Mouse (Mus musculus): Measurements from ENCODE around the gene Thap7.
"Not testable (repeated sequence)": the region's sequence is repeated elsewhere in the genome, so short reads cannot be mapped to it uniquely, and the experiment has no call there.

Thap7 gene

DNA sequence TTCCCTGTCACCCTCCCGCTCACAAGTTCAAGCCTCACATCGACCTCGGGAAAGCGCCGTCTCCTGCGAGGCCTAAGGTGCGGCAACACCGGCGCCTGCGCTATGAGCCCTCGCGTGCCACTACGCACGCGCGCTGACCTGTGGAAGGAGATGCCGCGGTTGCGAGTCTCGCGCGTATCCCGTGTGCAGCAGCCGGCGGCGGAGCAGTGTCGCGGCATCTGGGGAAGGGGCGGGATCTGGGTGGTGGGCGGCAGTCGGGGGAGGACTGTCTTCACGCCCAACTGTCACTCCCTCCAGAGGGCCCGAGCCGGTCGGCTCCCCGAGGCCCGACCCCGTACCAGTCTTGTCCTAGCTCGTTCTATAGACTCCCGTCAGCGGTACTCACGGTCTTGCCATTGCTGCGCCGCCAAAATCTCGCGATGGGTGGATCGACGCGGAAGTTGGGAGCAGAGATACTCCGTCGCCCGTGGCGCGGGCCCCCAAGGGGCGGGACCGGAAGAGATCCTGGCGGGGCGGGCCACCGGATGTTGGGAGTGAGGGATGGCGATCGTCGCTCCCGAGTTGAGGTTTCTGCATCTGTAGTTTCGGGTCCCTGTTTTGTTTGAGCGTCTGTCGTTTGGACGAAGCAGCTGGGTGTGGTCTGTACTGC lies at the start of gene Thap7:
Gene Thap7 (minus strand): TSS at position 497 of the 649 bp plus-strand sequence.
- DNase-seq: peak; percentile 94

DNA sequence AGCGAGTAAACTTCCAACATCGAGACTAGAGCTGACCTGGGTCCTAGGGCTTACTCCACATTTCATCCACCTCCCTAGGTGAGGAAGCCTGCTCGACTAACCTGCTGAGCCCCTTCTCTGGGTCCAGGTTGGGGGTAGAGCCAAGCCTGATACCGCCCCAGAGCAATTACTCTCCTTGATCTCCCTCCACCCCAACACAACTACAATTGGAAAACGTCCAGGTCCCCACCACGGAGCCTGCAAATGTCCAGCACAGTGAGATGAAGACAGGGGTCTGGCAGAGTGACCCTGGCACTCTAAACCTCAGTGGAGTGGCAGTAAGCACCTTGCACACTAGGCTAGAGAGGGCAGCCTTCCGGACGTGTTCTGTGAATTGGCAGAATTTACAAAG lies 45.9 kb upstream of the Thap7 start:
- peak; percentile 28 for DNase-seq

DNA sequence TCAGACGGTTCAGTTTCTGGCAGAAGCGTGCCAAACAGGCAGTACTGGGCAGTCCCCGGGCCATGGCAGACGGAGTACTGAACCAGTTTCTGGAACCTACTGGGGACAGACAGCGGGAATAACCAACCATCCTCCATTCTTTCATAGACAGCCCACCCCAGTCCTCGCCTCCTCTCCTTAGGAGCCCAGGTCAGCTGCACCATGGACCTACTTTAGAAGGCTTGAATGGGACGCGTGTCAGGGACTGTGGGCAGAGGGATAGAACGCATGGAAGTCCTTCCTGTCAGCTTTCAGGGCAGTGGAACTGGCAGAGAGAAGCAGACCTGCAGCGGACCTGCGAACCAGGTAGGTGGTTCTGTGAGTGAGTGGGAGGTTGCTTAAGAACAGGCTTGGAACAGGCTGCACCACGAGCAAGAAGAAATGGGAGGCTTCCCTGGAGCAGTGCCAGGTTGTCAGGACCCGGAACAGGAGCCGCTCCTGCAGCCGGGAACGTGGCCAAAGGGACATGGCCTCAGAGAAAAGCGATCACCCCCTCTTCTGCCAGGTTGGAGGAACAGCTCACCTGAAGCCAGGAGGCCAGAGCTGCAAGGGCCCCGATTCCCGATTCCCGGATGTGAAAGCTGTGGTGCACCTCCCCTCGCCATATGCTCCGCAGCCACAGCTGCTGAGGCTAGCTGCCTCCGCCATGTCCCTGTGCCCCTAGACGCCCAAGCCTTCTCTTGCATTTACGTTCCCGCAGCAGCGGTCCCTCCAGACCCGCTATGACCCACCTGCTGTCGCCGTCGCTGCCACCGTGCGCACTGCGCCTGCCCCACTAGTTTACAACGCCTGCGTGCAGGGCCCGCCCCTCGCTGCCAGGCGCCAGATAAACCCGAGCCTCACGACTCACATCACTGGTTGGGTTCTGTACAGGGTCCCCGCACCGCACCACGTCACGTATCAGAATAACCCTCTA lies 45.2 kb upstream of the Thap7 start:
- DNase-seq: peak; percentile 76

DNA sequence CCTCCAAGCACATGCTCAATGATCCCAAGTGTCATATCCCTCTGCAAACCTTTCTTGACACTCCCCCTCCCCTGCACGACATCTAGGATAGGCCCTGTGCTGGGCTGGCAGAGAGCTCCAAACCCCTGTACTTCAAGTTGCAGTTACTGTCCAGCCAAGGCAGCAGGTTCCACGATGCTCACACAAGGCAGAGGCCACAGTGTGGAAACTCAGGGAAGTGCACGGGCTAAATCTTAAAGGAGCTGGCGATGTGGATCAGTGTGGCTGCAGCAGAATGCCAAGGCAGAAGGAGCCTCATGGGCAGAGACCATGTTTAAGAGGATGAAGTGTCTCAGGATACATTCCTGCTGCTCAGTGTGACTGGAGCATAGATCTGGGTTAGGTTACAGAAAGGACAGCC lies 35.2 kb upstream of the Thap7 start:
- DNase-seq: no peak

DNA sequence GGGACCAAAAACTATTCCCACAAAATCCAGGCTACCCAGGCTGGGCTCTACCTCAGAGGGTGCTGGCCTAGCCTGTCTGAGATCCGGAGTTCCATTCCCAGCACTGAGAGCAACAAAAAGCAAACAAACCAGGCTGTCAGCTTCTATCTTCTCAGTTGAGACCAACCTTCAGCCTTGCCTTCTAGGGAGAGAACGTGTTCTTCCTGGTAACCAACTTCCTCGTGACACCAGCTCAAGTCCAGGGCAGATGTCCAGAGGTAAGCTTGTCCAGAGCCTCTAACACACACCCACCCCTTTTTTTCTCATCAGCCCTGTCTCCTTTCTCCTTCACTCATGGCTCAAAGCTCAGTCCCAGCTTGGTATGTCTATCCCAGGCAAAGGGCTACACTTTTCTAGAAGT lies 33.8 kb upstream of the Thap7 start:
- DNase-seq: no peak

DNA sequence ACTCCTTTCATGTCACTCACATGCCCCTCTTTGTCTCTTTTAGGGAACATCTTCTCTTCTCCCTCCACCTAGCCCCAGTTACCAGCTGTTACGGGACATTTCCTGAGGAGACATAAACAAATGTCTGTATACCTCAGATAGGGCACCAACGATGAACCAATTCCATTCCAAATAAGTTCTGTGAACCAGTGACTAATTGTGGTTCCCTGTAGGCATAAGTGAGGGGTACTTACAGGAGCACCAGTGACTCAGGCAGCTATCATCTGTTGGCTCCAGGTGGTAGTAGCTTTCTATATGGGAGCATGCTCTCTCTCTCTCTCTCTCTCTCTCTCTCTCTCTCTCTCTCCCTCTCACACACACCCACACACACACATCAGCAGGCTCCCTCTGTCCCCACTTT lies 33.3 kb upstream of the Thap7 start:
- DNase-seq: no peak

DNA sequence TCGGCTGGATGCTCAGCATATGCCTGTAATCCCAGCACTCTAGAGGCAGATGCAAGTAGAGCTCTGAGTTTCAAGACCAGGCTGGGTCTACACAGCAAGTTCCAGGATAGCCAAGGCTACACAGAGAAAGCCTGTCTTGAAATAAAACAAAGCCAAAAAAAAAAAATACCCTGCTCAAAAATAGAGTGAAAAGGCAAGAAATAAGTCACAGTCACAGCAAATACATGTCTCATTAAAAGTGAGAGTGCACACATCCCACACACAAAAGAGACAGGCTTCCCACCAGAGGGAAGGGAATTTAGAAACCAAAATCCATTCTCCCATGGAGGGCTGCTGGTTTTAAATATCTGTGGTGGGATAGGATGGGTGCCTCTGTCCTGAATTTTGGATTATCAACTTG lies 32.6 kb upstream of the Thap7 start:
- no peak for DNase-seq

DNA sequence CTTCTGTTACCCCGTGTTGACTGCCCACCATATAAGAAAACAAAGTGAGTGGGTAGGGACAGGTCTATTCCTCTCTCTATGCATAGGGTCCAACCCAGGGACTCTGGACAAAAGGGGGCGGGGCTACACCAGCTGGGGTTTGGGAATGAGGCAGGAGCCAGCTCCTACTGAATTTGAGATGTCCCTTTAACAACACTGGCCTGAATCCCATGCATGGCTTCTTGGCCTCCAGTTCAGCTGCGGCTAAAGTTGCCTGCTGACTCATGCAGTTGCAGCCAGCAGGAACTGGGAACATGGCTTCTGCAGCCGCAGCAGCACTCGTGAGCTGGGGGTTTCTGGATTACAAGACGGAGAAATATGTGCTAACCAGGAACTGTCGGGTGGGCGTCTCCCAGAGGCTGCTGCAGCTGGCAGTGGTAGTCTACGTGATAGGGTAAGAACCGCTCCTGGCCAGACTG lies 30.8 kb upstream of the Thap7 start, which contains the start of gene P2rx6:
Gene P2rx6 (plus strand): TSS at position 135 of the 458 bp plus-strand sequence.
- no peak for DNase-seq

DNA sequence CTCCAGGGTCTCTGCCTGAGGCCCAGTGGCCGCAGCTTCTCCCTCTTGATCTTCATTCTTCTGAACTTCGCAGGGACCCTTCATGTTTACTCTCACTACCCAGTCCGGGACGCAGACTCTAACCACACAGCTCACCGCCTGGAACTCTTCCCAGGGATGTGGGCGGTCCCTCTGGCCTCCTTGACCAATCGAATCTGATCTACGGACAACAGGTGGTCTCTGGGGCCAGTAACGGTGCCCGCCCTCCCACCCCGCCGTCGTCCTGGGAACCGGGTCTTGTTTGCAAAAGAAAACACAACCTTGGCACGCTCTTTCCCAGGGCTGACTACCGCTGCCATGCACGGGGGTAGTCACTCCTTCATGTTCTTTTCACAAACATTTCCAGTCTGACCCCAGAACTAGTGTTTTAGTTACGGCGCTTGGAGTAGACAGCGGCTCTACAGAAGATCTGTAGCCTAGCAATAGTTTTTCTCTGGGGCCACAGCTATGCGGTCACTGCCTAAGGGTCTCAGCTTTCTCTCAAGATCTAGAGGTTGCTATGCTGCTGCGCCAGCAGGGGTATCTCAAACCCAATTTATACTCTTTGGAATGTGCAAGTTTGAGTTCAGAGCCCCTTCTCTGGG lies 30.3 kb upstream of the Thap7 start, which contains the start of gene Lrrc74b:
Gene Lrrc74b (minus strand): TSS at position 120 of the 623 bp plus-strand sequence.
- DNase-seq: no peak

DNA sequence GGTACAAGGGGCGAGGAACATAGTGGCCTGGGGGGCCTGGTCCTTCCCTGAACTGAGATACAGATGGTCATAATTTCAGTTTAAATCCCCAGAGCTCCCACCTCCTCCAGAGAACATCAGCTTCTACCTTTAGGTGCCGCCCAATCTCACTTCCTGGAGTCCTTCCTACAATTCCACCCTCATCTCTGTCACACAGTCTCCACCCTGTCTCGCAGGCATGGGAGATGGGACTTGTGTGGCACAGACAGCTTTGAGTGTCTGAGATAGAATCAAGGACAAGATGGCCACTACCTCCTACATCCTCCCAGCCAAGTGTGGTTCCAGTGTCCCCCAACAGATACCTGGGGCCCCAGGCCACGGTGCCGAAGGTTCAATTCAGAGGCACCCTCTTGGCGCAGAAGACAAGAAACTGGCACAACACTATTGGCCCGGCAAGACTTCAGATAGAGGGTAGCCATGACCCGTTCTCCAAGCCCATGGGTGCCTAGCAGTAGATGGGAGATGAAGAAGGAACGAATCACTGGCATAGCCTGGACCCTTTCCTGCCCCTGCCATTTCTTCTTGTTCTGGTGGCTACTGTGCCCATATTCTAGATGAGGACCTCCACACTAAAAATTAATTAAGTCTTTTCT lies 28.6 kb upstream of the Thap7 start:
- DNase-seq: no peak

DNA sequence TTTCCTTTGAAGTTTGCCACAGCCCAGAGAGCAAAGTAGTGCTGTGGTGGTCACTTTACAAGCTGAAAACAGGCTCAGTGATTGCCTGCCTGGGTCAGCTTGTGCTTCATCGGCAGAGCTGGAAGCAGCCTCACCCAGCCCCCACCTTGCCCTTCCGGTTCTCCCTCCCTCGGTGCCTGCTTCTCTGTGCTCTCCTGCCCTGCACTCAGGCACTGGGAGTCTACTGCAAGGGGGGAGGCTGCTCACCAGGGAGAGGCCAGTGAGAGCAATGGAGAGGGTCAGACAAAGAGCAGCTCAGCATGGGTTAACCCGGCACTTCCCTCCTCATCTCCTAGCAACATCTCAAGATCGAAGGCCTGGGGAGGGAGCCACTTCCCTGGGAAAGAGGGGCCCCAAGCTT lies 27.9 kb upstream of the Thap7 start:
- DNase-seq: no peak

DNA sequence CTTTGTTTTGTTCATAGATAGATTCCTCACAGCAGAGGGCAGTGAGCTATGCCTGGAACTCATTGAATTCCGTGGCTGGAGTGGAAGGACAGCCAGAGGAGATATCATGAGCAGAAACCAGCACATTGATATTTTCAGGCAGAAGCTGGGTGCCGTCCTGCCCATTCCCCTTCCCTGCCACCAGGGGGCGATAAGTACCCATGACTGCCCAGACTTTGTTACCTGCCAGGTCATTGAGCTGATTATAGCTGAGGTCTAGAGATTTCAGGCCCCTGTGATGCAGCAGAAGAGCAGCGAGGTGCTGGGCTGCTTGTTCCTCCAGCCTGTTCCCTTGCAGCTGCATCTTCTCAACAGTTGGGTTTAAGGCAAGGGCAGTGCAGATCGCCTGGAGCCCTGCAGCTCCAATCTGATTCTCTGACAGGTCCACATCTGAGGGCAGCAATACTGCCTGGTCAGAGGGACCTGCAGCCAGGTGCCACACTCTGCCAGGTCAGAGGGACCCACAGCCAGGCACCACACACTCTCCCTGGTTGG lies 27.1 kb upstream of the Thap7 start:
- peak; percentile 72 for DNase-seq

DNA sequence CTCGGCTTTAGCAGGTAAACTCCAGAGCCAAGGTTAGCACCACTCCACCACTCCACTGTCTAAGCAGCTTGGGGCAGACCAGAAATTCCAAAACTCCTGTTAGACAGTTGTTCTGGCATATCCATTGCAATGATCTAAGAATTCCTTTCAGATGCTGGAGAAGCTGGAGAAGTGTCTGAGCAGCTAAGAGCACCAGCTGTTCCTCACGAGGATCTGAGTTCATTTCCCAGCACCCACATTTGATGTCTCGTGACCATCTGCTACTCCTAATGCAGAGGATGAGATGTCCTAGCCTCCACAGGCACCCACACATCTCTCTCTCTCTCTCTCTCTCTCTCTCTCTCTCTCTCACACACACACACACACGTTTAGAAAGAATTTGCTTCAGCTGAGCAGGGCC lies 26.0 kb upstream of the Thap7 start:
- DNase-seq: no peak

DNA sequence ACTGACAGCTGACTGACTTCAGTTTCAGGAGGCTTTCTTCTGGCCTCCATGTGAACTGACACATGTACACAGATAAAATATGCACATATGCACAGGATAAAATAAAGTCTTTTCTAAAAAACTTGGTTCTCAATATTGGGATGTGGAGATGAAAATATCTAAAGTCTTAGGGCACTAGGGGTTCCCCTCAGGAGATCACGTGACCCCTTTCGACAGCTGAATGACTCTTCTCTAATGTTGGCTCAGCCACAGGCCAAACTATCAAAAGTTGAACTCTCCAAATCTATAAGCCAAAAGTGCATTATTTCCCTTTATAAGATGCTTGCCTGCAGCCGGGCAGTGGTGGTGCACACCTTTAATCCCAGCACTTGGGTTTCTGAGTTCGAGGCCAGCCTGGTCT lies 25.2 kb upstream of the Thap7 start:
- DNase-seq: no peak

DNA sequence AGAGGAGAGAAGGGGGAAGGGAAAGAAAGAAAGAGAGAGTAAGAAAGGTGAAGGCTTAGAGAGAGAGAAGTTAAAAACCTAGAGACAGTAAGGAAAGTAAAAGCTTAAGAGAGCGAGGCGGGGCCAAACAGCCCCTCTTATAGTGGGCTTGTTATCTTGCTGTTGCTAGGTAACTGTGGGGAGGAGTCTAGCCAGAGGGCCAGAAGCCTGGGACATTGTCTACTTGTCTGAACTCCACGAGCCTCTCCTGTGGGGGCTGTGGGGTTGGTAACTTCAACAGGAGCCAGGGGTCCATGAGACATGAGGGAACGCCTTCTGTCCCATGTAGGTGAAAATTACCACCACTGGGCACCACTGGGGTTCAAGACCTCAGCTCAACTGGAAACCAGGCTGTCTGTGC lies 23.8 kb upstream of the Thap7 start:
- DNase-seq: not testable (repeated sequence)

DNA sequence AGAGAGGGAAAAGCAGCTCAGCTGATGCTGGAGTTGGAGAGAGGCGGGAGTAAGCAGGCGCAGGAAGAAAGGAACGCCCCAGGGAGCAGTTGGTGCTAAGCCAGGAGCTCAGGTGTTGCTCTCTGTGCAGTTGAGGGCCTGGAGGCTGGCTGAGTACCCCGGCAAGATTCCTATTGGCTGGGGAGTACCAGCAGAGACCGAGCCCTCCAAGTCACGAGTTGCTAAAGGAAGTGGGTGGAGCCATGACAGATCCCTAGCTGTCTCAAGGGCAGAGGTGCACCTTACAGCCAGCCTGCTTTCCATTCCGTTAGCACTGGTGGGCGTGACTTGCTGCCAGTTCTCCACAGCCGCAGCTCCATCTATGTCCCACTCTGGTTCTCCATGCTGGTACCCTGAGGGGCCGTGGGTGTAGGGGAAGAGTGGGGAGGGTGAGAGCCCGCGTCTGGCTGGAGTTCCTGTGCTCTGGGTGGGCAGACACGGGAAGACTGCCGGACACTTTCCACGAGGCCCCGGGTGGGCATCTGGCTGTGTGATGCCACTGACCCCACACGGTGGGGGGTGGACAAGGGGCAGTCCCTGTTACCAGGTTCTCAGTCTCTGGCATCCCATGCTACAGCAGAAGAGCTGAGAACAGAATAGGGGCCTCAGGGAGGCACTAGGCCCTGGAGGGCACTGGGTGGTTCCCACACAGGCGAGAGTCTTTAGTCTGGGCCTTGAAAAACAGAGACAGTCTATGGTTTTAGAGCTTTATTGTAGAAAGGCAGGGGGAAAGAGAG lies 23.2 kb upstream of the Thap7 start:
- DNase-seq: no peak

DNA sequence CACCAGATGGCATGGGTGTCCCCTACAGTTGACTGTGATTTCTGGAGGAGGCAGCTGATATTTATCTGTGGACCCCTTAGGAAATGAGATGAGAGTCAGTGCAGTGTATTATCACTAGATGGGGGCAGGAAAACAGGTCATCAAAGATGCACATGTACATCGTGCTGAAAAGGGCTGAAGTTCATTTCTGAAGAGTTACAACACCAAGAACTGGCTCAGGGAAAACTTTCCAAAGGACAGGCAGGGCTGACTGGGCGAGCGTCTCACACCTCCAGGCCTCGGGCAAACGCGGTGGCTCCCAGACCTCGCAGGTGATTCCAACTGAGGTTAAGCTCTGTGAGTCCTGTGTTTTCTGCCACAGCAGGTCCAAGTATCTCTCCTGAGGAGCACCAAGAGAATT lies 21.9 kb upstream of the Thap7 start:
- DNase-seq: no peak

DNA sequence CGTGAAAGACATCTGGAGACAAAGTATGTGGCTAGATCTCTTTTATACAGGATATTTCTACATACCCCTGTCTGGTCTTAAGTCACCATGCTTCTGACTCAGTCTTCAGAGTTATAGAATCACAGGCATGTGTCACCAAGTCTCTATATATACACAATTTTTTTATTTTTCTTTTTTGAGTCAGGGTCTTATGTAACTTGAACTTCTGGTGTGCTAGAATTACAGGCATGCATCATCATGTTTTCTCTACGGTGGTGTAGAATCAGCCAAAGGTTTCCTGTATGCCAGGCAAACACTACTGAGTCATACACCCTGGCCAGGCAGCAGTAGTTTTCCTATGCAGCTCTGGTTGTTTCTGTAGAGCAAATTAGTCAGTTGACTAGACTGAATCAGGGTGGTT lies 11.7 kb upstream of the Thap7 start:
- no peak for DNase-seq

DNA sequence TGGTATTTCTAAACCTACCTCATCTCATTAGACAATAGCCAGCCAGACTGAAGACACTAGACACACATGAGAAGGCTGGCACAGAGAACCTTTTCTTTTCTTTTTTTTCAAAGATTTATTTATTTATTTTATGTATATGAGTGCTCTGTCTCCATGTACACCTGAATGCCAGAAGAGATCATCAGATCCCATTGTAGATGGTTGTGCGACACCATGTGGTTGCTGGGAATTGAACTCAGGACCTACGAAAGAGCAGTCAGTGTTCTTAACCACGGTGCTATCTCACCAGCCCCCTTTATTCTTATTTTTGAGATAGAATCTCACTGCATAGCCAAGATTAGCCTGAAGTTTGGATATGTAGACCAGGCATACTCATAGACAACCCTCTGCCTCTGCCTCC lies 5.6 kb upstream of the Thap7 start:
- no peak for DNase-seq

DNA sequence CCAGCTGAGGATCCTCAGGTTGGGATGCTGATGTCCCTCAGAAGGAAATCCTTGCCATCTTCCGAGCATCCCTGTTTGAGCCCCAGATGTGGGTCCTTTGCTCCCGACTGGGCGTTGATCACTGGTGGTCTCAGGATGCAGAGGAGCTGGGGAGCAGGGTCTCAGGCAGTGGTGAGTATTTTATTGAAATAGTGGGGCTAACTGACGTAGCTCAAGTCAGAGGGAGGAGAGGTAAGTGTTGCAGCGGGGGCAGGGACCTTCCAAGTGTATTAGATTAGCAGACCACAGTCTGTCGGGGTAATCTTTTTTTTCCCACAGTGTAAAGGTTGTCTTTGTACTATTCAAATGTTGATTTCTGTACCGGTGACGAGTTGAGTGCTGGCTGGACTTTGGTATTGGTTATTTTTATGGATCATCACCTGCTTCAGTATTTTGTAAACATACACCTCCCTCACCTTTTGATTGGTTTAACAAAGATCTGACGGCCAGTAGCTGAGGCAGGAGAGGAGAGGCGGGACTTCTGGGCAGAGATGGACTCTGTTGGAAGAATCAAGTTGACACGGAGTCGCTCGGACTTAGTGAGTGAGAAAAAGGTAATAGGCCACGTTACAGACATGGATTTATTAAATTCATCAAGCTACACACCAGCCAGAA lies 1.9 kb upstream of the Thap7 start:
- no peak for DNase-seq

DNA sequence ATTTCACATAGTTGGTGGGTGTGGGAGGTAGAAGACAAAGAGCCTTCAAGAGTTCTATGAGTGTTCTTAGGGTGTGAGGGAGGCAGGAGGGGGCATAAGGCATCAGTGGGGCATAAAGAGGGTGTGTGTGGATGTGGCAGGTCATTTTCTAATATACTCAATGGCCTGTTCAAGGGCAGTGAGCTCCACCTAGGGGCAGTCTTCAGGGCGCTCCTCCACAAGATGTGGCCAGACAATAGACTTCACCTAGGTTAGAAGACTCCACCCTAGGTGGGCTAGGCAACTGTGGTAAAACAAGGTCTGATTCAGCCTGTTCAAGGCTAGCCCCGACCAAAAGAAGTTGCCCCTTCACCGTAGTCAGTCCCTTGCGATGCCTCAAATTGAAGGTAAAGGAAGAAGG lies 1.3 kb upstream of the Thap7 start:
- DNase-seq: no peak
